Mouse (Mus musculus): ENCODE measurements around the gene Col11a1. TPM values are rescaled to one million over a fixed set of nuclear protein-coding genes. Genes with fewer than 3 reads are reported as not detected.

The Col11a1 gene
- total RNA-seq, 2 experiments from 2014 or later: 2.1 to 7.5 TPM

DNA sequence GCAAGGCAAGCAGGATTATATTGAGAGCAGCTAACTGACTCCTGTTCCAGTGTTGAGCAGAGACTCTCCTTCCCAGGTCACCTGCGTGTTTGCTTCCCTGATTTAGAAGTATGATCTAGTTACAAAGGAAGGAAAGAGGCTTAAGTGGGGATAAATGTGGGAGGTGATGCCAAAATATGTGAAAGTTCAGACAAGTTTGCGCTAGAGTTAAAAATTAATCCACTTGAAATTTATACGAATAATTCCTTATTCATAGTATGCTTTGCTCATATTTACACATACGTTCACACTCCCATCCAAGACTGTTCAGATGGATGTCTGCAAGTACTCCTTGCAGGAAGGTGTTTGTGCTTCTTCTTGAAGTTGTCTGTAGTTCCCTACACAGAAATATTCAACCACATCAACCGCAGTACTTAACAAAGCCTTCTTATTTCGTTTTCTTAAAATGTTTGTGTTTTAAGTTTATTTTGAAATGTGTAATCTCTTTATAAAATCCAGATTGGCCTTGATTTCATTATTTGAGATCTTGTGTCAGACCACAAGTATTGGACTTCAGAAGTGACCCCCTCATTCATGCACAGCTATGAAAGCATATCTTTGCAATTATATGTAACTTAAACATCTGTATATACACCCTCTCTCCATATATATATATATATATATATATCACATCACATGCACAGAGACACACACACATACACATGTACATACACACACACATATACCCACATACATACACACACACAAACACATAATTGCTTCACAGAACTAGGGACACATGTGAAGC, 167.8 kb downstream of the Col11a1 start:
- intact Hi-C loops (cut with DNase I): no loop called here
- Histone ChIP-seq H3K4me3 (no peak overlapping the region), H3K27ac (no peak overlapping the region)
- no peak for TF ChIP-seq CTCF (IDR thresholded peaks at IDR 0.05)
- DNase-seq: no peak

DNA sequence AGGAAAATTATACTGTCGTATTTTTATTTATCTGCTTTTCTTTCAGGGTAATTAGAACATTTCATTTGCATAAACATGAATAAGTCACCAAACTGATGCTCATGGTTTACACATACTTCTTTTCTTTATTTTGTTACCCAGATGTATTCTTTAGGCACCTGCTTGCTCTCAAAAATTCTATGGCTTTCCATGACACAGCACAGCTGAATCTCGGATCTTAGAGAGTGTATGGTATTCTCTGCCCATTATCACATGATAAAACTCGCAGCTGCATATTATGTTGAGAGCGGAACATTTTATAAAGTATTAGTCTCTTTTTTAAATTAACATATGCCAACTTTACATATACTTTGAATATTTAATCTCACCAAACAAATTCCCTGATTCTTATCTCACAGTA, 181.9 kb downstream of the Col11a1 start:
- no peak for TF ChIP-seq CTCF (IDR thresholded peaks at IDR 0.05)
- H3K4me3 ChIP-seq: no peak overlapping the region
- no peak for DNase-seq
- no peak overlapping the region for H3K27ac ChIP-seq
- intact Hi-C loops (cut with DNase I): no loop called here

DNA sequence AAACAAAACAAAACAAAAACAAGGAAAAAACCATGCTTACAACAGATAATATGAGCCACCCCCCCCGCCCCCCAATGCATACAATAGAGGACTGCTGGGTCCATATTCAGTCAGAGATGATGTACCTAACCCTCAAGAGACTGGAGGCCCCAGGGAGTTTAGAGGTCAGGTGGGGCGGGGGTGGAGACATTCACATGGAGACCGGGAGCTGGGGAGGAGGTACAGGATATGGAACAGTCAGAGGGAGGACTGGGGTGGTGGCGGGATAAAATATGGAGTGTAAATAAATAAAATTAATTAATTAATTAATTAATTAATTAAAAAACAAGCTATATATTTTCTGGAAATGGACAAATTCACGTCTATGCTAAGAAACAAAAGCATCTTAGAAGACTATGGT, 185.8 kb downstream of the Col11a1 start:
- TF ChIP-seq CTCF (IDR thresholded peaks at IDR 0.05): no peak
- intact Hi-C loops (cut with DNase I): no loop called here
- DNase-seq: no peak
- Histone ChIP-seq H3K4me3 (no peak overlapping the region), H3K27ac (no peak overlapping the region)

DNA sequence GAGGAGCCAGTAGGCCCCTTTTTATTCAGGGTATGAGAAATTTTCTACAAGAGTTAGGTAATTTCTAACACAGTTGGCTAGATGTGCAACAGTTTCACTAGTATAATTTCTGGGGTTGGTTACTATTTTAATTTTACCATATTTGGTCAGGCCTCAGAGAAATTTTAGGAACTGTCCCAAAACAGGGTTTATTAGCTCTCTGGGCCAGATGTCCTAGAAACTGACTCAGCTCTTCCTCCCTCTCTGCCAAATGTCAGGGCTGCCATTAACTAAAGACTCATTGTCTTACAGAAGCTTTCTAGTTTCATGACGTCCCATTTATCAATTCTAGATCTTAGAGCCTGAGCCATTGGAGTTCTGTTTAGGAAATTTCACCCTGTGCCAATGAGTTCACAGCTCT, 199.2 kb downstream of the Col11a1 start:
- DNase-seq: no peak
- no peak overlapping the region for H3K27ac ChIP-seq
- no peak overlapping the region for H3K4me3 ChIP-seq
- intact Hi-C loops (cut with DNase I): no loop called here
- no peak for TF ChIP-seq CTCF (IDR thresholded peaks at IDR 0.05)

Measured in gastrocnemius, adult 2 months (tissue).